Mouse (Mus musculus): ENCODE results near the gene Btbd35f22.
"Not testable (repeated sequence)": the region's sequence is repeated elsewhere in the genome, so short reads cannot be mapped to it uniquely, and the experiment has no call there.

Btbd35f22 gene

GRCm38 (mm10) chrX:32047529-32047928 lies at the start of gene Btbd35f22:
Gene Btbd35f22, plus strand, starts transcription at chrX:32047829.
- DNase-seq (ENCODE audit: low spot score): not testable (repeated sequence)
